Mouse (Mus musculus): ENCODE results near the gene Gm16181.
A peak's percentile ranks its signal among the peaks of the same experiment; 100 is the strongest.

Gm16181 gene

GRCm38 (mm10) chr17:35252619-35253292 lies 32.1 kb downstream of the Gm16181 start:
- DNase-seq: peak; percentile 37

GRCm38 (mm10) chr17:35253293-35254093 lies 32.9 kb downstream of the Gm16181 start:
- DNase-seq: no peak

- DNase-seq: peak; percentile 41
Measured at GRCm38 (mm10) chr17:35254241-35255098, 33.8 kb downstream of the Gm16181 start.

- peak; percentile 31 for DNase-seq
Measured at GRCm38 (mm10) chr17:35255301-35255700, 34.7 kb downstream of the Gm16181 start.

GRCm38 (mm10) chr17:35255704-35256103 lies 35.1 kb downstream of the Gm16181 start:
- no peak for DNase-seq

GRCm38 (mm10) chr17:35257378-35257777 lies 36.7 kb downstream of the Gm16181 start:
- DNase-seq: no peak

- DNase-seq: peak; percentile 89
Measured at GRCm38 (mm10) chr17:35257824-35258491, 37.3 kb downstream of the Gm16181 start.

GRCm38 (mm10) chr17:35258492-35259478 lies 38.2 kb downstream of the Gm16181 start:
- peak; percentile 26 for DNase-seq

GRCm38 (mm10) chr17:35259621-35260020 lies 39.0 kb downstream of the Gm16181 start:
- peak; percentile 12 for DNase-seq

- DNase-seq: no peak
Measured at GRCm38 (mm10) chr17:35261651-35262050, 41.0 kb downstream of the Gm16181 start.

GRCm38 (mm10) chr17:35262664-35263522 lies 42.3 kb downstream of the Gm16181 start, which contains the start of gene H2-D1:
H2-D1 (plus strand) TSS chr17:35262730.
- peak; percentile 90 for DNase-seq

- DNase-seq: no peak
Measured at GRCm38 (mm10) chr17:35263523-35263883, 42.9 kb downstream of the Gm16181 start.

GRCm38 (mm10) chr17:35267399-35268086 lies 46.9 kb downstream of the Gm16181 start:
- no peak for DNase-seq

GRCm38 (mm10) chr17:35269653-35270347 lies 49.2 kb downstream of the Gm16181 start:
- no peak for DNase-seq

GRCm38 (mm10) chr17:35272249-35272648 lies 51.6 kb downstream of the Gm16181 start:
- DNase-seq: no peak

Data from cerebellum, adult 11-12 months (tissue).